Mouse (Mus musculus) cerebellum, adult 2 months (tissue): Measurements from ENCODE around the gene Cfap100. TPM values are rescaled to one million over a fixed set of nuclear protein-coding genes. Genes with fewer than 3 reads are reported as not detected.

Source experiments
- DNase-seq, 2 experiments: peaks; one replicate each; pipeline ENCODE4 v3.0.0; 2021
- H3K27ac ChIP-seq: fragments of 200-500 bp; 2 replicates; pipeline ENCODE4 v1.5.1; 2012; ENCODE audit warnings: low read length, control low read depth, inconsistent platforms; ENCODE audit not compliant: insufficient read depth
- H3K27me3 ChIP-seq: fragments of 200-500 bp; 2 replicates; pipeline ENCODE4 v1.6.1; 2012; ENCODE audit warnings: inconsistent platforms, mild to moderate bottlenecking, low read length, moderate library complexity; ENCODE audit not compliant: control insufficient read depth, insufficient read depth
- H3K4me1 ChIP-seq: fragments of 200-500 bp; 2 replicates; pipeline ENCODE4 v1.6.1; 2011; ENCODE audit warnings: low read length; ENCODE audit not compliant: control insufficient read depth, insufficient read depth
- H3K4me3 ChIP-seq: fragments of 200-500 bp; replicated peaks from 2 replicates; pipeline ENCODE3; 2011; ENCODE audit warnings: mild to moderate bottlenecking, low read depth, low read length, control low read depth; ENCODE audit not compliant: insufficient read depth
- CTCF ChIP-seq: fragments of 200-500 bp; IDR thresholded peaks from 2 replicates; pipeline ENCODE4 v1.5.1; 2011; ENCODE audit warnings: low read depth, mild to moderate bottlenecking, control low read depth, low read length, moderate library complexity, borderline replicate concordance; ENCODE audit not compliant: insufficient read depth
- POLR2A ChIP-seq: fragments of 200-500 bp; IDR thresholded peaks from 2 replicates; pipeline ENCODE4 v1.6.1; 2011; ENCODE audit warnings: low read length, control low read depth, borderline replicate concordance; ENCODE audit not compliant: insufficient read depth
- whole genome bisulfite sequencing: fragments of 180-500 bp; shearing (Covaris S2); methylation state at CpG from one replicate; pipeline ENCODE4 v1.1.7; 2018; 5-methylcytosine and 5-hydroxymethylcytosine counted together
- polyA plus RNA-seq: library from polyadenylated mRNA; depleted of rRNA; stranded (reverse); fragments of >200 nt; gene quantifications from 2 replicates; pipeline ENCODE4 v1.2.3, GENCODE M21; 2012

Cfap100 gene
- polyA plus RNA-seq, 1 experiment: 5.3 TPM

DNA sequence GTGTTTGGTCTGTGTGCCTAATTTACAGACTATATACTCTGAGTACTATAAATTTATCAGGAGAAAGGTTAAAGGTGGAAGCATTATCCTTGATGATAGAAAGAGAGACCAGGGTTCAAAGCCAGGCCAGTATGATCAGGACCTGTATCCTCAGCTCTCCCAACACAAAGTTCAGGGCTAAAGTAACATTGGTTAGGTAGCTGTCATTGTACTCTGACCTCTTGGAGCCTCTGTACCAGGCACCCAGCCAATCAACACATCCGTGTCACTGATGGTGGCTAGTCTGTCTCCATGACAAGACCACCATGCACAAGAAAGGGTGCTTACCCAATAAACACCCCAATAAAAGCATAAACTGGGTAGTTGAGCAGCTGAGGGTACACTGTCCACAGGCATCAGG lies 17.6 kb downstream of the Cfap100 start:
- no peak for TF ChIP-seq CTCF
- TF ChIP-seq POLR2A: no peak
- WGBS: 74% methylated on average over 1 of the region's 1 CpGs
- H3K4me1 ChIP-seq: no peaks in the 10 kb centered on the region; the same call in 1 of the 2 replicates
- no peaks in the 10 kb centered on the region for H3K27me3 ChIP-seq
- DNase-seq: no peak
- no peak overlapping the region for H3K4me3 ChIP-seq
- H3K27ac ChIP-seq: no peak overlapping the region

DNA sequence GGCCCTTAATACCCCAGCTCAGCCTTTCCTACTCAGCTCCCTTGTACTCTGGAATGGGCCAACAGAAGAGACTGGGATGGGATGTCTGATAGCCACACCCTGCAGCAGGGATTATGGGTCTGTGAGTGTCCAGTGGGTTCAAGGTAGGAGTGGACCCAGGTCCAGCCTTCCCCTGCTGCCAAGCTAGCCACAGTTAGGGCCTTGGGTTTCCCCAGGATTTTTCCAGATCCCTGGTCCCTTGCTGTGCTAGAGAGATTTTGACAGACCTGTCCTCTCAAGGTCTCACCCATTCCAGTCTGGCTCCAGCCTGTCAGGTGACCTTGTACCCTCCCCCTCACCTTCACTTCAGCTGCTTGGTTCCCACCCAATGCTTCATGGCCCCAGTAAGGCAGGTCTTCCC lies 20.0 kb downstream of the Cfap100 start:
- no peak overlapping the region for H3K4me3 ChIP-seq
- DNase-seq: no peak
- no peaks in the 10 kb centered on the region for H3K27me3 ChIP-seq
- TF ChIP-seq POLR2A (no peak), CTCF (no peak)
- H3K27ac ChIP-seq: no peak overlapping the region
- H3K4me1 ChIP-seq: no peaks in the 10 kb centered on the region; the same call in 1 of the 2 replicates

GRCm38 (mm10) chr6:90397291-90397690 lies 31.3 kb downstream of the Cfap100 start:
- WGBS: 77% methylated on average over 3 of the region's 3 CpGs
- Histone ChIP-seq H3K4me3 (no peak overlapping the region), H3K27me3 (no peaks in the 10 kb centered on the region), H3K4me1 (no peaks in the 10 kb centered on the region), H3K27ac (no peak overlapping the region)
- TF ChIP-seq CTCF: no peak
- no peak for TF ChIP-seq POLR2A
- DNase-seq: no peak

DNA sequence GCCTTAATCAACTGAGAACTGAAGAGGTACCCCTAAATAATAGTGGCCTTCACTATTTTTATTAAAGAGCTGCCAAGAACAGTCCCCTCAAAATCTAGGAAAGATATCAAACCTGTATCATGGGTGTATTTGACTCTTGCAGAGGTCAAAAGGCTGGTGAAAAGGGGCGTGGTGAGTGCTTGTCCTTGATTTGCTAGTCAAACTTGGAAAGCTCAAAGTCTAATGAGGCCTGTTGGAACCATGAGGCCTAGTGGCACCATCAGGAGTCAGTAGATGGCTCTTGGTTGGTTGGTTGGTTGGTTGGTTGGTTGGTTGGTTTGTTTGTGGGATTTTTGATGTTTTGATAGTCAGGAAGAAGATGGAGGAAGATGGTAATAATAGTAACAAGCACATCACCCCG lies 32.8 kb downstream of the Cfap100 start:
- Histone ChIP-seq H3K27me3 (no peaks in the 10 kb centered on the region), H3K27ac (no peak overlapping the region), H3K4me1 (no peaks in the 10 kb centered on the region), H3K4me3 (no peak overlapping the region)
- no peak for TF ChIP-seq POLR2A
- no peak for TF ChIP-seq CTCF
- DNase-seq: no peak
- 88% methylated on average over 2 of the region's 2 CpGs for WGBS

- Histone ChIP-seq H3K4me1 (no peaks in the 10 kb centered on the region), H3K27ac (no peak overlapping the region), H3K27me3 (no peaks in the 10 kb centered on the region), H3K4me3 (no peak overlapping the region)
- 76% methylated on average over 3 of the region's 3 CpGs for WGBS
- no peak for DNase-seq
- no peak for TF ChIP-seq CTCF
- no peak for TF ChIP-seq POLR2A
Observed at GRCm38 (mm10) chr6:90393948-90394347, 34.6 kb downstream of the Cfap100 start.

DNA sequence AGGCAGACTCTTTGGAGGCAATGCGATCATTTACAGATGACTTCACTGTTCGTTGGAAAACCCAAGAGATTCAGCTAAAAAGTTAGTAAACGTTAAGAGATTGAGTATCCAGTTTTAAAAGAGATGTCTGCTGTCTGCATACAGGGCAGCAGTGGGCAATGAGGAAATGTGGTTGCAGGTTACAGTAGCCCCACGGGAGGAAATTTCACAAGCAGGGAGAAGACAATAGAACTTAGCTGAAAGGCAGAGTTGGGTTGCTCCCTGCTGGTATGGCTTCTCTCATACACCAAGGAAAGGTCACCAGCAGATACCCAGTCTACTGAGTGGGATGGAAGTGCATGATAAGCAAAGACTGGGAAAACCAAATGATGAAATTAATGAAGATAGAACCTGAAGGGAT lies 38.0 kb downstream of the Cfap100 start:
- TF ChIP-seq CTCF (no peak), POLR2A (no peak)
- Histone ChIP-seq H3K4me3 (no peak overlapping the region), H3K4me1 (no peaks in the 10 kb centered on the region), H3K27ac (no peak overlapping the region), H3K27me3 (no peaks in the 10 kb centered on the region)
- DNase-seq: no peak
- 73% methylated on average over 4 of the region's 4 CpGs for WGBS

- 94% methylated on average over 2 of the region's 2 CpGs for WGBS
- H3K27me3 ChIP-seq: no peaks in the 10 kb centered on the region
- H3K4me1 ChIP-seq: no peaks in the 10 kb centered on the region
- no peak for TF ChIP-seq POLR2A
- H3K4me3 ChIP-seq: no peak overlapping the region
- DNase-seq: no peak
- H3K27ac ChIP-seq: no peak overlapping the region
Observed at GRCm38 (mm10) chr6:90381465-90381864, 47.1 kb downstream of the Cfap100 start.

GRCm38 (mm10) chr6:90377708-90378107 lies 50.9 kb downstream of the Cfap100 start:
- H3K27ac ChIP-seq: no peak overlapping the region

More at GRCm38 (mm10) chr6:90377708-90378107, 50.9 kb downstream of the Cfap100 start:
- no peak for TF ChIP-seq POLR2A
- TF ChIP-seq CTCF: no peak
- Histone ChIP-seq H3K4me1 (no peaks in the 10 kb centered on the region; the same call in 1 of the 2 replicates), H3K27me3 (no peaks in the 10 kb centered on the region), H3K4me3 (no peak overlapping the region)
- 96% methylated on average over 2 of the region's 2 CpGs for WGBS
- DNase-seq: no peak
